Mouse (Mus musculus) limb, embryonic 11.5 days (tissue): Measurements from ENCODE around the gene Tcstv1. TPM values are rescaled to one million over a fixed set of nuclear protein-coding genes. Genes with fewer than 3 reads are reported as not detected.
"Not testable (repeated sequence)": the region's sequence is repeated elsewhere in the genome, so short reads cannot be mapped to it uniquely, and the experiment has no call there.

Experiments used
- ATAC-seq: fragments of 200-750 bp; cut with Nextera tagmentation; 2 replicates; pipeline ENCODE4 v1.8.0; 2017; ENCODE audit warnings: low read depth; ENCODE audit not compliant: insufficient number of reproducible peaks, low FRiP score, low TSS enrichment
- DNase-seq: peaks from one replicate; pipeline ENCODE4 v3.0.0-alpha.2; 2015; ENCODE audit warnings: low spot score
- H3K27ac ChIP-seq: fragments of 300-500 bp; sonication (generic); replicated peaks from 2 replicates; pipeline ENCODE4 v1.5.1; 2014; ENCODE audit warnings: low read depth, mild to moderate bottlenecking, low read length
- H3K27me3 ChIP-seq: fragments of 300-500 bp; sonication (generic); 2 replicates; pipeline ENCODE4 v1.6.1; 2014; ENCODE audit warnings: mild to moderate bottlenecking, low read length, mixed read lengths; ENCODE audit not compliant: control insufficient read depth, insufficient read depth
- H3K36me3 ChIP-seq: fragments of 300-500 bp; sonication (generic); 2 replicates; pipeline ENCODE4 v1.6.1; 2014; ENCODE audit warnings: mild to moderate bottlenecking, low read length, moderate library complexity, mixed read lengths; ENCODE audit not compliant: control insufficient read depth, insufficient read depth
- H3K4me1 ChIP-seq: fragments of 300-500 bp; sonication (generic); 2 replicates; pipeline ENCODE4 v1.6.1; 2014; ENCODE audit warnings: low read length, mixed read lengths; ENCODE audit not compliant: control insufficient read depth, insufficient read depth
- H3K4me2 ChIP-seq: fragments of 300-500 bp; sonication (generic); 2 replicates; pipeline ENCODE4 v1.6.1; 2014; ENCODE audit warnings: low read depth, mild to moderate bottlenecking, moderate library complexity; ENCODE audit not compliant: severe bottlenecking
- H3K4me3 ChIP-seq: fragments of 300-500 bp; sonication (generic); 2 replicates; pipeline ENCODE4 v1.5.1; 2014; ENCODE audit warnings: low read depth, low read length
- H3K9ac ChIP-seq: fragments of 300-500 bp; sonication (generic); 2 replicates; pipeline ENCODE4 v1.6.1; 2014; ENCODE audit warnings: mild to moderate bottlenecking, low read length
- H3K9me3 ChIP-seq: fragments of 300-500 bp; sonication (generic); 2 replicates; pipeline ENCODE4 v1.6.1; 2016; ENCODE audit warnings: low read length; ENCODE audit not compliant: control insufficient read depth
- WGBS: fragments of 180-500 bp; shearing (Covaris S2); extraction: QIAGEN DNeasy Blood & Tissue Kit; methylation state at CpG from one replicate; pipeline ENCODE4 v1.1.7; 2014; 5-methylcytosine and 5-hydroxymethylcytosine counted together
- polyA plus RNA-seq: library from polyadenylated mRNA; unstranded; fragments of >200 nt; fragmentation: Nextera tagmentation; extraction: Ambion mirVana; gene quantifications from 2 replicates; pipeline ENCODE4 v1.2.1, GENCODE M21; 2014

Gene Tcstv1
- polyA plus RNA-seq, 1 experiment from 2014 or later, result not detected

GRCm38 (mm10) chr13:119862399-119862798 lies 32.2 kb downstream of the Tcstv1 start:
- H3K27ac ChIP-seq, ATAC-seq, DNase-seq, H3K36me3 ChIP-seq, H3K4me3 ChIP-seq, H3K9me3 ChIP-seq, H3K4me2 ChIP-seq, H3K9ac ChIP-seq, H3K4me1 ChIP-seq, H3K27me3 ChIP-seq: not testable (repeated sequence)
- no CpG with 5 or more reads among the region's 6 CpGs for WGBS

Other genes starting within 250 kb of the Tcstv1 start
- gene Hmgcs1, start 204.4 kb downstream of the Tcstv1 start, polyA plus RNA-seq, result 212 and 221 TPM in 2 replicates
- 1.8 and 2.0 TPM in 2 replicates for gene Nim1k, start 138.9 kb downstream of the Tcstv1 start, polyA plus RNA-seq
- 44.4 and 47.9 TPM in 2 replicates for gene Zfp131, start 103.9 kb downstream of the Tcstv1 start, polyA plus RNA-seq
- gene AF067063, start 64.6 kb downstream of the Tcstv1 start, polyA plus RNA-seq, result not detected in 2 replicates
- not detected in 2 replicates for gene D13Ertd608e, start 58.8 kb downstream of the Tcstv1 start, polyA plus RNA-seq
- not detected in 2 replicates for gene Gm21761, start 34.5 kb upstream of the Tcstv1 start, polyA plus RNA-seq
- not detected in 2 replicates for gene B020031M17Rik, start 56.0 kb upstream of the Tcstv1 start, polyA plus RNA-seq
- gene Gm36079, start 132.2 kb upstream of the Tcstv1 start, polyA plus RNA-seq, result not detected in 2 replicates
- gene Gm21188, start 157.4 kb upstream of the Tcstv1 start, polyA plus RNA-seq, result not detected in 2 replicates
- not detected in 2 replicates for gene Gm20767, start 245.5 kb upstream of the Tcstv1 start, polyA plus RNA-seq